Mouse (Mus musculus): ENCODE measurements around the gene 2310057N15Rik.
A peak's percentile ranks its signal among the peaks of the same experiment; 100 is the strongest.
"Not testable (repeated sequence)": the region's sequence is repeated elsewhere in the genome, so short reads cannot be mapped to it uniquely, and the experiment has no call there.

Gene 2310057N15Rik

GRCm38 (mm10) chr16:88774106-88774505 is at the start of gene 2310057N15Rik:
TSS of gene 2310057N15Rik (minus strand) at chr16:88774206.
- Histone ChIP-seq H3K36me3 (ENCODE audit: control insufficient read depth, insufficient read depth, low read length, poor library complexity, severe bottlenecking) (no peaks in the 10 kb centered on the region), H3K27me3 (ENCODE audit: control insufficient read depth, insufficient read depth, low read length, poor library complexity, severe bottlenecking) (no peaks in the 10 kb centered on the region)
- no peak for DNase-seq (ENCODE audit: low read depth, low spot score)

- Histone ChIP-seq H3K36me3 (ENCODE audit: control insufficient read depth, insufficient read depth, low read length, poor library complexity, severe bottlenecking) (no peaks in the 10 kb centered on the region), H3K27me3 (ENCODE audit: control insufficient read depth, insufficient read depth, low read length, poor library complexity, severe bottlenecking) (no peaks in the 10 kb centered on the region)
- peak; percentile 8 for DNase-seq (ENCODE audit: low read depth, low spot score)
Observed at GRCm38 (mm10) chr16:88823736-88824135, 49.7 kb upstream of the 2310057N15Rik start.

GRCm38 (mm10) chr16:88820066-88820465 is 46.1 kb upstream of the 2310057N15Rik start, which contains the start of gene Krtap15:
TSS of gene Krtap15 (plus strand) at chr16:88820215.
- H3K36me3 ChIP-seq (ENCODE audit: control insufficient read depth, insufficient read depth, low read length, poor library complexity, severe bottlenecking), result no peaks in the 10 kb centered on the region
- no peaks in the 10 kb centered on the region for H3K27me3 ChIP-seq (ENCODE audit: control insufficient read depth, insufficient read depth, low read length, poor library complexity, severe bottlenecking)
- DNase-seq (ENCODE audit: low read depth, low spot score), result no peak

DNA sequence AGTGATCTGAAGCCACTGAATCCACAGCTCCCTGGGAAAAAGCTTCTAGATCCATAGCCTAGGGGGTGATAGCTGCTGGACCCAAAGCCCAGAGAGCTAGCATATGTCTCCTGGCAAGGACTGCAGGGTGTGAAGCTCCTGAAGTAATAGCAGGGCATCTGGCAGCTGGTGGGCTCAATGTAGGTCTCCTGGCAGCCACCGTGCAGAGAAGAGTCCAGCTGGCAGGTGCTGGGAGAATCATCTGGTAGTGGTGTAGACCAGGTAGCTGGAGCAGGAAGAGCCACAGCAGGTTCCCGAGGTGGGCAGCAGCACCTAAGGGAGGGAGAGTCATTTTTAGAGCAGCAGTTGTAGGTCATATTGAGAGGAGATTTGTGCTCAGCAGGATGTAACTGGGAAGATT is 37.8 kb upstream of the 2310057N15Rik start, which contains the start of gene Gm20741:
Gm20741 (minus strand) TSS at position 394 of the 400 bp plus-strand sequence.
- no peak for DNase-seq (ENCODE audit: low read depth, low spot score)
- no peaks in the 10 kb centered on the region for H3K27me3 ChIP-seq (ENCODE audit: control insufficient read depth, insufficient read depth, low read length, poor library complexity, severe bottlenecking)
- H3K36me3 ChIP-seq (ENCODE audit: control insufficient read depth, insufficient read depth, low read length, poor library complexity, severe bottlenecking), result no peaks in the 10 kb centered on the region

GRCm38 (mm10) chr16:88786786-88787185 is 12.8 kb upstream of the 2310057N15Rik start:
- no peaks in the 10 kb centered on the region for H3K36me3 ChIP-seq (ENCODE audit: control insufficient read depth, insufficient read depth, low read length, poor library complexity, severe bottlenecking)
- DNase-seq (ENCODE audit: low read depth, low spot score), result no peak
- H3K27me3 ChIP-seq (ENCODE audit: control insufficient read depth, insufficient read depth, low read length, poor library complexity, severe bottlenecking), result no peaks in the 10 kb centered on the region

DNA sequence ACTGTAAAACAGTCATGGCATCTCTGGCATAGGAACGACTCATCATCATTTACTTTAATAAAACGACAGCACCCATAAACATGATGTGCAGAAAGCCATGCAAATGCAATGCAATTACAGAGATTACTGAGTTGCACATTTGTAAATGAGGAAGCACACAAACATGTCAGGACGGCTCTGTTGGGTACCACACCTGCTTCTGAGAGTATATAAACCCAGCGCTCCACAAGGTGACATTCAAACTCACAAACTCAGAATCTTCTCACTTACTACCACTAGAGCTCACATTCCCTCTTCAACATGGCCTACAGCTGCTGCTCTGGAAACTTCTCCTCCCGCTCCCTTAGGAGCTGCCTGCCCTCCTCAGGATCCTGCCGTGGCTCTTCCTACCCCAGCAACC is 3.6 kb upstream of the 2310057N15Rik start, which contains the start of gene Gm5965:
Gm5965 (plus strand) TSS at position 301 of the 400 bp plus-strand sequence.
- H3K36me3 ChIP-seq (ENCODE audit: control insufficient read depth, insufficient read depth, low read length, poor library complexity, severe bottlenecking), result no peaks in the 10 kb centered on the region
- H3K27me3 ChIP-seq (ENCODE audit: control insufficient read depth, insufficient read depth, low read length, poor library complexity, severe bottlenecking), result no peaks in the 10 kb centered on the region
- no peak for DNase-seq (ENCODE audit: low read depth, low spot score)

DNA sequence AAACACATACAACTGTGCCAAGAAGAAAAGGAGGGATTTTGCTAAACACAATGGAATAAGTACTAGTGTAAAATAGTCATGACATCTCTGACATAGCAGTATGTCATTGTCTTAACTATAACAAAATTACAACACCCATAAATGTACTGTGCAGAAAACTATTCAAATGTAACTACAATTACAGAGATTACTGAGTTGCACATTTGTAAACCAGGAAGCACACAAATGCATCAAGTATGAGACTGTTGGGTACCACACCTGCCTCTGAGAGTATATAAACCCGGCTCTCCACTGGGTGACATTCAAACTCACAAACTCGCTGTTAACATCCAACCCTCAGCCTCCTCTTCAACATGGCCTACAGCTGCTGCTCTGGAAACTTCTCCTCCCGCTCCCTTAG is 15.5 kb downstream of the 2310057N15Rik start, which contains the start of gene 2310034C09Rik:
2310034C09Rik (plus strand) TSS at position 301 of the 400 bp plus-strand sequence.
- H3K27me3 ChIP-seq (ENCODE audit: control insufficient read depth, insufficient read depth, low read length, poor library complexity, severe bottlenecking); DNase-seq (ENCODE audit: low read depth, low spot score); H3K36me3 ChIP-seq (ENCODE audit: control insufficient read depth, insufficient read depth, low read length, poor library complexity, severe bottlenecking): not testable (repeated sequence)

- not testable (repeated sequence) for H3K27me3 ChIP-seq (ENCODE audit: control insufficient read depth, insufficient read depth, low read length, poor library complexity, severe bottlenecking); H3K36me3 ChIP-seq (ENCODE audit: control insufficient read depth, insufficient read depth, low read length, poor library complexity, severe bottlenecking); DNase-seq (ENCODE audit: low read depth, low spot score)
Observed at GRCm38 (mm10) chr16:88751535-88751934, 22.5 kb downstream of the 2310057N15Rik start, which contains the start of gene Krtap13. TSS of gene Krtap13 (minus strand) at chr16:88751635.

GRCm38 (mm10) chr16:88747943-88748342 is 26.1 kb downstream of the 2310057N15Rik start:
- Histone ChIP-seq H3K36me3 (ENCODE audit: control insufficient read depth, insufficient read depth, low read length, poor library complexity, severe bottlenecking) (no peaks in the 10 kb centered on the region), H3K27me3 (ENCODE audit: control insufficient read depth, insufficient read depth, low read length, poor library complexity, severe bottlenecking) (no peaks in the 10 kb centered on the region)
- DNase-seq (ENCODE audit: low read depth, low spot score), result no peak

DNA sequence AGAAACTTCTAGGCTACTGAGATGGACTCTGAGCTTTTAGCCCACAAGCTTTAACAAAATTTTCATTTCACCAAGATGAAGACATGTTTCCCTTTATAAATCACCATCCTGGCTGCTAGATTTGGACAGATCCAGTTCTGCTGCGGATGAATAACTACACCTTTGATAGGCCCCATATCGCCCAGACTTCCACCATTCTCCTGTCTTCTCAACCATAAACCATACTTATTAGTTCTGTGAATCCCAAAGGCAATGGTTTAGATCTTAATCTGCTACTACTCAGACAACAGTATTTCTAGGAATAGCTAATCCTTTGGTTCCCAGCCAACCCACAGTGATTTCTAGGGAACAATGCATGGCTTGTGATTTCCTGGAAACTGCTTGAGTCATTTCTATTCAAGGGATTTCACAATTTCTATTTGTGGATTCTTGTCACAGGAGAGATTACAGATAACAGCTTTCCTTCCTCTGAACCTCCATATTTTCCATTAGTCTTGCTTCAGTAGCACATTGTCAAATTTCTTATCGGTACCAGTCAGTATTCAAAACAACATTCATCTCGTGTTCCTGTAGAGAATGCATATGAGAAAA is 29.2 kb downstream of the 2310057N15Rik start:
- Histone ChIP-seq H3K36me3 (ENCODE audit: control insufficient read depth, insufficient read depth, low read length, poor library complexity, severe bottlenecking) (no peaks in the 10 kb centered on the region), H3K27me3 (ENCODE audit: control insufficient read depth, insufficient read depth, low read length, poor library complexity, severe bottlenecking) (no peaks in the 10 kb centered on the region)
- DNase-seq (ENCODE audit: low read depth, low spot score), result no peak

GRCm38 (mm10) chr16:88735391-88735790 is 38.6 kb downstream of the 2310057N15Rik start:
- no peaks in the 10 kb centered on the region for H3K27me3 ChIP-seq (ENCODE audit: control insufficient read depth, insufficient read depth, low read length, poor library complexity, severe bottlenecking)
- no peaks in the 10 kb centered on the region for H3K36me3 ChIP-seq (ENCODE audit: control insufficient read depth, insufficient read depth, low read length, poor library complexity, severe bottlenecking)
- DNase-seq (ENCODE audit: low read depth, low spot score), result no peak

GRCm38 (mm10) chr16:88728812-88729275 is 45.2 kb downstream of the 2310057N15Rik start, which contains the start of gene Krtap13-1:
TSS of gene Krtap13-1 (plus strand) at chr16:88728862.
- H3K27me3 ChIP-seq (ENCODE audit: control insufficient read depth, insufficient read depth, low read length, poor library complexity, severe bottlenecking), result no peaks in the 10 kb centered on the region
- no peaks in the 10 kb centered on the region for H3K36me3 ChIP-seq (ENCODE audit: control insufficient read depth, insufficient read depth, low read length, poor library complexity, severe bottlenecking)
- DNase-seq (ENCODE audit: low read depth, low spot score), result no peak

All from splenic B cell, adult 2 months (primary cell).